Mouse (Mus musculus) CH12.LX (cell line): ENCODE results near the gene Apoa1. TPM values are rescaled to one million over a fixed set of nuclear protein-coding genes. Genes with fewer than 3 reads are reported as not detected.
A peak's percentile ranks its signal among the peaks of the same experiment; 100 is the strongest.

Experiments used
- DNase-seq: peaks from one replicate; pipeline ENCODE4 v3.0.0-alpha.2; 2013; ENCODE audit errors: extremely low read depth
- H3K27ac ChIP-seq: 2 replicates; pipeline ENCODE4 v1.5.1; 2012; ENCODE audit warnings: low read depth, mild to moderate bottlenecking, control low read depth, moderate library complexity; ENCODE audit not compliant: insufficient read depth
- H3K27me3 ChIP-seq: replicated peaks from 2 replicates; pipeline ENCODE3; 2012; ENCODE audit warnings: inconsistent platforms
- H3K36me3 ChIP-seq, 2 experiments: replicated peaks in 1 of 2; 2 replicates each; pipeline versions ENCODE3 to v1.6.1; 2012; ENCODE audit warnings: inconsistent platforms in 1 of 2, low read length in 1 of 2, mild to moderate bottlenecking in 1 of 2, mixed read lengths in 1 of 2, moderate library complexity in 1 of 2; ENCODE audit not compliant: control insufficient read depth in 1 of 2, insufficient read depth in 1 of 2
- H3K4me1 ChIP-seq, 2 experiments: 2 replicates each; pipeline ENCODE4 v1.6.1; 2012; ENCODE audit warnings: inconsistent platforms in 1 of 2, moderate library complexity in 1 of 2; ENCODE audit not compliant: insufficient read depth in 2 of 2, control insufficient read depth in 1 of 2
- H3K4me2 ChIP-seq: 2 replicates; pipeline ENCODE4 v1.6.1; 2012; ENCODE audit warnings: low read depth, mild to moderate bottlenecking, control low read depth; ENCODE audit not compliant: poor library complexity, insufficient read depth, severe bottlenecking
- H3K4me3 ChIP-seq, 3 experiments: fragments of 150-350 bp in 1 of 3; sonication (generic) in 1 of 3; replicated peaks in 1 of 3; 2 replicates each; pipeline versions ENCODE3 to v1.5.1; 2011 to 2012; ENCODE audit warnings: low read depth in 2 of 3, low read length in 2 of 3, mild to moderate bottlenecking in 2 of 3, moderate library complexity in 2 of 3, control low read depth in 1 of 3, improper control_type of control experiment in 1 of 3, inconsistent platforms in 1 of 3, mixed read lengths in 1 of 3; ENCODE audit not compliant: poor library complexity in 1 of 3
- H3K79me2 ChIP-seq: replicated peaks from 2 replicates; pipeline ENCODE4 v1.6.1; 2012; ENCODE audit warnings: mild to moderate bottlenecking, moderate library complexity; ENCODE audit not compliant: control insufficient read depth, poor library complexity, insufficient read depth, severe bottlenecking; ENCODE audit errors: extremely low read depth
- H3K9ac ChIP-seq: 2 replicates; pipeline ENCODE4 v1.6.1; 2012; ENCODE audit warnings: low read depth, mild to moderate bottlenecking, control low read depth, moderate library complexity; ENCODE audit not compliant: insufficient read depth
- H3K9me3 ChIP-seq: replicated peaks from 2 replicates; pipeline ENCODE3; 2012; ENCODE audit warnings: low read length, inconsistent platforms, mixed read lengths
- CHD1 ChIP-seq: IDR thresholded peaks from 2 replicates; pipeline ENCODE4 v1.6.1; 2012; ENCODE audit warnings: low read depth, low read length, improper control_type of control experiment, inconsistent platforms
- CTCF ChIP-seq, 2 experiments: IDR thresholded peaks in 1 of 2; conservative IDR thresholded peaks in 1 of 2; 2 replicates each; pipeline ENCODE4 v1.5.1; 2011 to 2012; ENCODE audit warnings: low read depth in 2 of 2, low read length in 2 of 2, improper control_type of control experiment in 1 of 2, inconsistent platforms in 1 of 2, mild to moderate bottlenecking in 1 of 2, moderate library complexity in 1 of 2
- E2F4 ChIP-seq: IDR thresholded peaks from 2 replicates; pipeline ENCODE4 v1.6.1; 2011; ENCODE audit warnings: low read depth, low read length, improper control_type of control experiment; ENCODE audit not compliant: insufficient replicate concordance
- ELF1 ChIP-seq: IDR thresholded peaks from 2 replicates; pipeline ENCODE4 v1.6.1; 2014; ENCODE audit warnings: low read depth, mild to moderate bottlenecking, inconsistent platforms, low read length, improper control_type of control experiment
- EP300 ChIP-seq: IDR thresholded peaks from 2 replicates; pipeline ENCODE4 v1.6.1; 2011; ENCODE audit warnings: low read length, improper control_type of control experiment
- ETS1 ChIP-seq: conservative IDR thresholded peaks from 2 replicates; pipeline ENCODE4 v1.6.1; 2012; ENCODE audit warnings: low read depth, mild to moderate bottlenecking, inconsistent platforms, low read length, improper control_type of control experiment, moderate library complexity
- GABPA ChIP-seq: IDR thresholded peaks from 2 replicates; pipeline ENCODE4 v1.6.1; 2012; ENCODE audit warnings: low read depth, low read length, improper control_type of control experiment, inconsistent platforms; ENCODE audit not compliant: insufficient replicate concordance
- HCFC1 ChIP-seq: IDR thresholded peaks from 2 replicates; pipeline ENCODE4 v1.6.1; 2012; ENCODE audit warnings: low read depth, mild to moderate bottlenecking, inconsistent platforms, low read length, improper control_type of control experiment
- IRF4 ChIP-seq: IDR thresholded peaks from 2 replicates; pipeline ENCODE4 v1.6.1; 2014; ENCODE audit warnings: low read depth, mild to moderate bottlenecking, inconsistent platforms, low read length, improper control_type of control experiment
- JUN ChIP-seq: IDR thresholded peaks from 2 replicates; pipeline ENCODE4 v1.6.1; 2011; ENCODE audit warnings: low read depth, mild to moderate bottlenecking, low read length, improper control_type of control experiment, moderate library complexity; ENCODE audit not compliant: insufficient read depth
- JUND ChIP-seq: conservative IDR thresholded peaks from 2 replicates; pipeline ENCODE4 v1.6.1; 2011; ENCODE audit warnings: low read depth, low read length, improper control_type of control experiment
- KAT2A ChIP-seq: IDR thresholded peaks from 2 replicates; pipeline ENCODE4 v1.6.1; 2012; ENCODE audit warnings: low read length, improper control_type of control experiment, inconsistent platforms; ENCODE audit not compliant: insufficient replicate concordance
- MAFK ChIP-seq: IDR thresholded peaks from 2 replicates; pipeline ENCODE4 v1.6.1; 2011; ENCODE audit warnings: low read length, improper control_type of control experiment; ENCODE audit not compliant: insufficient replicate concordance
- MAZ ChIP-seq: IDR thresholded peaks from 2 replicates; pipeline ENCODE4 v1.6.1; 2012; ENCODE audit warnings: low read depth, mild to moderate bottlenecking, inconsistent platforms, low read length, improper control_type of control experiment, moderate library complexity
- MEF2A ChIP-seq: IDR thresholded peaks from 2 replicates; pipeline ENCODE4 v1.6.1; 2014; ENCODE audit warnings: low read depth, mild to moderate bottlenecking, inconsistent platforms, low read length, improper control_type of control experiment, borderline replicate concordance
- MXI1 ChIP-seq: IDR thresholded peaks from 2 replicates; pipeline ENCODE4 v1.6.1; 2011; ENCODE audit warnings: mild to moderate bottlenecking, low read depth, low read length, improper control_type of control experiment
- NRF1 ChIP-seq: IDR thresholded peaks from 2 replicates; pipeline ENCODE4 v1.6.1; 2014; ENCODE audit warnings: low read depth, mild to moderate bottlenecking, inconsistent platforms, low read length, improper control_type of control experiment, moderate library complexity
- POLR2A ChIP-seq: IDR thresholded peaks from 2 replicates; pipeline ENCODE4 v1.6.1; 2011; ENCODE audit warnings: low read depth, mild to moderate bottlenecking, improper control_type of control experiment, low read length
- POLR2AphosphoS2 ChIP-seq: IDR thresholded peaks from 2 replicates; pipeline ENCODE4 v1.6.1; 2011; ENCODE audit warnings: low read depth, low read length, improper control_type of control experiment
- RAD21 ChIP-seq: IDR thresholded peaks from 2 replicates; pipeline ENCODE4 v1.6.1; 2011; ENCODE audit warnings: low read depth, mild to moderate bottlenecking, low read length, improper control_type of control experiment, moderate library complexity
- RCOR1 ChIP-seq: conservative IDR thresholded peaks from 2 replicates; pipeline ENCODE4 v1.6.1; 2012; ENCODE audit warnings: low read depth, mild to moderate bottlenecking, inconsistent platforms, low read length, improper control_type of control experiment
- SIN3A ChIP-seq: IDR thresholded peaks from 2 replicates; pipeline ENCODE4 v1.6.1; 2012; ENCODE audit warnings: low read length, improper control_type of control experiment, inconsistent platforms
- TBP ChIP-seq: conservative IDR thresholded peaks from 2 replicates; pipeline ENCODE4 v1.6.1; 2011; ENCODE audit warnings: low read depth, low read length, improper control_type of control experiment
- TCF12 ChIP-seq: IDR thresholded peaks from 2 replicates; pipeline ENCODE4 v1.6.1; 2014; ENCODE audit warnings: low read depth, mild to moderate bottlenecking, inconsistent platforms, low read length, improper control_type of control experiment
- UBTF ChIP-seq: IDR thresholded peaks from 2 replicates; pipeline ENCODE4 v1.6.1; 2012; ENCODE audit warnings: low read depth, mild to moderate bottlenecking, inconsistent platforms, low read length, improper control_type of control experiment, moderate library complexity
- USF2 ChIP-seq: conservative IDR thresholded peaks from 2 replicates; pipeline ENCODE4 v1.6.1; 2011; ENCODE audit warnings: low read depth, low read length, improper control_type of control experiment
- ZC3H11A ChIP-seq: IDR thresholded peaks from 2 replicates; pipeline ENCODE4 v1.6.1; 2012; ENCODE audit warnings: low read depth, mild to moderate bottlenecking, inconsistent platforms, low read length, improper control_type of control experiment
- ZKSCAN1 ChIP-seq: IDR thresholded peaks from 2 replicates; pipeline ENCODE4 v1.6.1; 2012; ENCODE audit warnings: low read depth, inconsistent platforms, low read length, improper control_type of control experiment, borderline replicate concordance
- ZMIZ1 ChIP-seq: IDR thresholded peaks from 2 replicates; pipeline ENCODE4 v1.6.1; 2012; ENCODE audit warnings: low read depth, mild to moderate bottlenecking, inconsistent platforms, low read length, improper control_type of control experiment
- ZNF384 ChIP-seq: IDR thresholded peaks from 2 replicates; pipeline ENCODE4 v1.6.1; 2012; ENCODE audit warnings: low read depth, low read length, improper control_type of control experiment, inconsistent platforms
- dilution Hi-C: fragments of 300-500 bp; cut with MboI; formaldehyde crosslinking; loops from 2 replicates; pipeline ENCODE4 v1.14.3; 2020; ENCODE audit warnings: low sequenced_read_pairs; ENCODE audit not compliant: extremely low pct_unique_long_range_greater_than_20kb, extremely low pct_ligation_motif_present
- in situ Hi-C: fragments of 300-500 bp; cut with MboI; formaldehyde crosslinking; loops from 3 replicates; pipeline ENCODE4 v1.14.3; 2019; ENCODE audit warnings: low sequenced_read_pairs, low pct_ligation_motif_present, low pct_unique_long_range_greater_than_20kb, mixed read lengths
- polyA plus RNA-seq: library from polyadenylated mRNA; unstranded; fragments of >175 nt; gene quantifications from 2 replicates; pipeline ENCODE4 v1.2.1, GENCODE M21; 2012; ENCODE audit warnings: low read depth; ENCODE audit not compliant: insufficient read length
- total RNA-seq, 2 experiments: library from RNA; depleted of rRNA; stranded (reverse); fragments of 300-350 nt in 1 of 2; fragments of >200 nt in 1 of 2; gene quantifications; 2 replicates each; pipeline ENCODE4 v1.2.3; 2012 to 2014

The Apoa1 gene
- total and polyA plus RNA-seq, 3 experiments: not detected

DNA sequence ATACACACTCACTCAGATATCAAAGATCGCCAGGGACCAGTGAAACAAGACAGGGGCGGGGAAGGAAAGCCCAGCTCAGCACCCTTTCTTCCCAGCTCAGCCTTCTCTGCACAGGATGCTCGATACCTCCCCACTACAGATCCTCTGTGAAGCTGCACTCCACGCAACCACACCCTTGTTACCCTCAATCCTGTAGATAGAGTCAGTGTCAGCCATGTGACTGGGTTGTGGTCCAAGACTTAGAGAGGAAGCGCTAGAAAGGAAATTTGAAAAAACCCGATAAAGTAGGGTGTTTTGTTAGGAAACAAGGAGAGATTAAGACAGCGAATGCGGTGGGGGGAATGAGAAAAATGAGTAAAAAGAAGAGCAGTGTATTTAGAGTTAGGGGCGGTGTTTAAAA is 43.7 kb downstream of the Apoa1 start:
- peak overlapping the region; percentile 70 for H3K4me2 ChIP-seq
- H3K27ac ChIP-seq: no peak overlapping the region
- H3K79me2 ChIP-seq: peaks cover 17% of the 10 kb centered on the region
- H3K9ac ChIP-seq: peak overlapping the region; percentile 39
- TF ChIP-seq USF2: no peak
- TF ChIP-seq MXI1: no peak; the same call in 1 of the 2 replicates
- no peak for TF ChIP-seq NRF1
- no peak for TF ChIP-seq JUN
- TF ChIP-seq IRF4: no peak
- no peak for DNase-seq
- peaks cover 6 to 23% of the 10 kb centered on the region in 2 experiments for H3K4me1 ChIP-seq
- H3K4me3 ChIP-seq: peak overlapping the region in 2 of 3 experiments; percentile 91 to 98
- in situ Hi-C loops (no loop called here), dilution Hi-C loops (no loop called here)
- H3K27me3 ChIP-seq: no peaks in the 10 kb centered on the region
- H3K9me3 ChIP-seq: no peaks in the 10 kb centered on the region
- peaks cover 26 to 41% of the 10 kb centered on the region in 2 experiments for H3K36me3 ChIP-seq

DNA sequence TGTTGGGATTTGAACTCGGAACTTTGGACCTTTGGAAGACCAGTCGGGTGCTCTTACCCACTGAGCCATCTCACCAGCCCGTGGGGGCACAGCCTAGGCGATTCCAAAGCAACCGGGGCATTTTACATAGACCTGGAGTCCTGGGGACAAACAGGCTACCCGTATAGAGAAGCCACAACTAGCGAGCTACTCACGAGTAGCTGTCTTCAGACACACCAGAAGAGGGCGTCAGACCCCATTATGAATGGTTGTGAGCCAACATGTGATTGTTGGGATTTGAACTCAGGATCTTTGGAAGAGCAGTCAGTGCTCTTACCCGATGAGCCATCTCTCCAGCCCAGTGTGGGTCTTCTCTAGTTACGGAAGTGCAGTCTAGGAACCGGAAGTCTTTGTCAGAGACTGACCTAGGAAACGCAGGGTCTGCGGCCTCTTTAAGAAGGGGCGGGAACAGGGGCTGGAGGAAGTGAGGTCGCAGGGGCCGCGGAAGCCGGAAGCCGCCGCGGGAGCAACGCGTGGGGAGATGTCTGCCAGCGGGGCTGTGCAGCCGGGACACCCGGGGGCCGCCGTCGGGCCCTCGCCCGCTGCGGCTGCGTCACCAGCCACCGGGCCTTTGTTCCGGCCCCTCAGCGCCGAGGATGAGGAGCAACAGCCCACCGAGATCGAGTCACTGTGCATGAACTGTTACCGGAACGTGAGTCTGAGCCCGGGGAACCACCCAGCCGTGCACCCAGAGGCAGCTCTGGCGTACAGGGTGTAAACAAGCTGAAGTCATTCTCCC is 44.5 kb downstream of the Apoa1 start, which contains the start of gene Zpr1:
Gene Zpr1, plus strand, starts transcription at position 388 of the 778 bp plus-strand sequence.
- H3K9me3 ChIP-seq: no peaks in the 10 kb centered on the region
- H3K4me2 ChIP-seq: peak within 1 kb of the TSS; percentile 92
- no peak within 1 kb of the TSS for H3K27ac ChIP-seq
- H3K79me2 ChIP-seq: peaks cover 17% of the 10 kb centered on the region
- peak; percentile 98 for DNase-seq
- H3K4me3 ChIP-seq: peak within 1 kb of the TSS; percentile 86 to 98 (median 91)
- dilution Hi-C loops (no loop called here), in situ Hi-C loops (no loop called here)
- no peaks in the 10 kb centered on the region for H3K27me3 ChIP-seq
- peaks cover 6 to 23% of the 10 kb centered on the region in 2 experiments for H3K4me1 ChIP-seq
- H3K36me3 ChIP-seq: peaks cover 32 to 49% of the 10 kb centered on the region in 2 experiments
- peak within 1 kb of the TSS; percentile 69 for H3K9ac ChIP-seq
- TF ChIP-seq JUND (no peak), MEF2A (peak; percentile 52), POLR2A (peak; percentile 90), CHD1 (no peak), POLR2AphosphoS2 (peak; percentile 56), TCF12 (peak; percentile 75), HCFC1 (peak; percentile 91), ZNF384 (no peak), ELF1 (peak; percentile 98), ZC3H11A (no peak), ZMIZ1 (0 out of 2 replicates have a peak, but pooled peaks have one; percentile 26), MXI1 (peak; percentile 98), RAD21 (no peak), E2F4 (no peak), JUN (no peak), SIN3A (peak; percentile 97), TBP (peak; percentile 89), MAZ (no peak), IRF4 (peak; percentile 67), ZKSCAN1 (no peak), ETS1 (0 out of 2 replicates have a peak, but pooled peaks have one; percentile 7), EP300 (no peak), MAFK (no peak), GABPA (no peak; the same call in 1 of the 2 replicates), UBTF (no peak), RCOR1 (no peak), CTCF (conservative IDR thresholded peaks at IDR 0.05 in 1 of 2, IDR thresholded peaks at IDR 0.05 in 1 of 2; ENCODE audit: low read depth in 2 of 2, low read length in 2 of 2) (no peak; a peak in 1 of 4 replicates), NRF1 (peak; percentile 29; the same call in 1 of the 2 replicates), KAT2A (peak; percentile 68; the same call in 1 of the 2 replicates)
